Mouse (Mus musculus) embryonic facial prominence, embryonic 11.5 days (tissue): Measurements from ENCODE around the gene Magi3. TPM values are rescaled to one million over a fixed set of nuclear protein-coding genes. Genes with fewer than 3 reads are reported as not detected.

Experiments used
- ATAC-seq: fragments of 200-750 bp; cut with Nextera tagmentation; replicated peaks from 2 replicates; pipeline ENCODE4 v1.8.0; 2017; ENCODE audit warnings: low read depth; ENCODE audit not compliant: insufficient number of reproducible peaks, low FRiP score, low TSS enrichment
- DNase-seq: peaks from one replicate; pipeline ENCODE4 v3.0.0-alpha.2; 2015; ENCODE audit warnings: low spot score
- H3K27ac ChIP-seq: fragments of 300-500 bp; sonication (generic); replicated peaks from 2 replicates; pipeline ENCODE4 v1.5.1; 2014; ENCODE audit warnings: mild to moderate bottlenecking, low read depth, low read length, control low read depth
- H3K27me3 ChIP-seq: fragments of 300-500 bp; sonication (generic); 2 replicates; pipeline ENCODE4 v1.6.1; 2014; ENCODE audit warnings: mild to moderate bottlenecking, low read length, moderate library complexity, mixed read lengths; ENCODE audit not compliant: control insufficient read depth, insufficient read depth
- H3K36me3 ChIP-seq: fragments of 300-500 bp; sonication (generic); replicated peaks from 2 replicates; pipeline ENCODE4 v1.6.1; 2014; ENCODE audit warnings: low read depth, mild to moderate bottlenecking, low read length, moderate library complexity, mixed read lengths; ENCODE audit not compliant: control insufficient read depth, insufficient read depth
- H3K4me1 ChIP-seq: fragments of 300-500 bp; sonication (generic); 2 replicates; pipeline ENCODE4 v1.6.1; 2014; ENCODE audit warnings: low read length, mixed read lengths; ENCODE audit not compliant: control insufficient read depth, insufficient read depth
- H3K4me2 ChIP-seq: fragments of 300-500 bp; sonication (generic); 2 replicates; pipeline ENCODE4 v1.6.1; 2014; ENCODE audit warnings: low read depth, mild to moderate bottlenecking, control low read depth, low read length, moderate library complexity
- H3K4me3 ChIP-seq: fragments of 300-500 bp; sonication (generic); 2 replicates; pipeline ENCODE4 v1.5.1; 2014; ENCODE audit warnings: low read depth, low read length, control low read depth
- H3K9ac ChIP-seq: fragments of 300-500 bp; sonication (generic); replicated peaks from 2 replicates; pipeline ENCODE4 v1.6.1; 2014; ENCODE audit warnings: mild to moderate bottlenecking, control low read depth, low read length
- H3K9me3 ChIP-seq: fragments of 300-500 bp; sonication (generic); replicated peaks from 2 replicates; pipeline ENCODE4 v1.6.1; 2016; ENCODE audit warnings: mild to moderate bottlenecking, low read length, inconsistent platforms, mixed read lengths; ENCODE audit not compliant: control insufficient read depth
- WGBS: fragments of 180-500 bp; shearing (Covaris S2); extraction: QIAGEN DNeasy Blood & Tissue Kit; methylation state at CpG from one replicate; pipeline ENCODE4 v1.1.7; 2014; 5-methylcytosine and 5-hydroxymethylcytosine counted together
- polyA plus RNA-seq: library from polyadenylated mRNA; unstranded; fragments of >200 nt; fragmentation: Nextera tagmentation; extraction: Ambion mirVana; gene quantifications from 2 replicates; pipeline ENCODE4 v1.2.1, GENCODE M21; 2014

Magi3 gene
- polyA plus RNA-seq, 1 experiment from 2014 or later = 4.3 TPM

DNA sequence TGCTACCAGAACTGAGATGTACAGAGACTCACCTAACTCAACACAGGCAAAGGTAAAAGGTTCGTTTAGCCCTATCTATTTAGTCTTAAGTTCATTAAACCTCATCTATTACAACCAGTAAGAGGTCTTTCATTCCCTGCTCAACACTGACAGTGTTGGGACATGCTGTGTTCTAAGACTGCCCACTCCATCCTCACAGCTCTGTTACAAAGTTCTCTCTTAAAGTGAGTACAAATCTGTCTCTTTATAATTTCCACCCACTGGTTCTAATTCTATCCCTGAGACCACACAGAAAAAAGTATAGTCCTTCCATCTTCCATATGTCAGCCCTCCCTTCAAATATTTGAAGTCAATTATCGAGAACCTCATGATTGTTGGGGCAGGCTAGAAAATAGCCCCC lies 36.5 kb downstream of the Magi3 start:
- Histone ChIP-seq H3K27ac (no peak overlapping the region), H3K9me3 (no peaks in the 10 kb centered on the region), H3K9ac (no peak overlapping the region), H3K27me3 (no peaks in the 10 kb centered on the region), H3K4me2 (no peak overlapping the region), H3K4me3 (no peak overlapping the region), H3K36me3 (no peaks in the 10 kb centered on the region), H3K4me1 (no peaks in the 10 kb centered on the region)
- DNase-seq (no peak), ATAC-seq (no peak)
- 78% methylated on average over 2 of the region's 2 CpGs for WGBS

DNA sequence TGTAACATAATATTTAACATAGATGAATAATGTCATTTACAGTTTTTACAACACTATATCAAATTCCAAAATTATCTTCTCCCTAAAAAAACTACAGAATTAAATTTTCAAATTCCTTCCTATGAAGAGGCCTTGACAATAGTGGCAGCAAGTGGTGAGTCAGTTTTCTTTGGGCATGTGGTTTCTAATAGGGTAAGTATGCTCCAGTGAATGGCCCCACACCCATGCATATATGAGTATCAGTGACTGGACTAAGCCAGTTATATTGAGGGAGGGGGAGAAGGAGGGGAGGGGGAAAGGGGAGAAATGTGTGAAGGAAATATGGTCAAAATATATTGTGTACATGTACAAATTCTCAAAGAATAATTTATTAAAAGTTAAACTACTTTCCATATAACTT lies 37.5 kb downstream of the Magi3 start:
- no peak overlapping the region for H3K4me3 ChIP-seq
- H3K9ac ChIP-seq = no peak overlapping the region
- H3K27me3 ChIP-seq = no peaks in the 10 kb centered on the region
- DNase-seq (no peak), ATAC-seq (no peak)
- H3K27ac ChIP-seq = no peak overlapping the region
- no peaks in the 10 kb centered on the region for H3K9me3 ChIP-seq
- H3K4me2 ChIP-seq = no peak overlapping the region
- H3K4me1 ChIP-seq = no peaks in the 10 kb centered on the region
- H3K36me3 ChIP-seq = no peaks in the 10 kb centered on the region

DNA sequence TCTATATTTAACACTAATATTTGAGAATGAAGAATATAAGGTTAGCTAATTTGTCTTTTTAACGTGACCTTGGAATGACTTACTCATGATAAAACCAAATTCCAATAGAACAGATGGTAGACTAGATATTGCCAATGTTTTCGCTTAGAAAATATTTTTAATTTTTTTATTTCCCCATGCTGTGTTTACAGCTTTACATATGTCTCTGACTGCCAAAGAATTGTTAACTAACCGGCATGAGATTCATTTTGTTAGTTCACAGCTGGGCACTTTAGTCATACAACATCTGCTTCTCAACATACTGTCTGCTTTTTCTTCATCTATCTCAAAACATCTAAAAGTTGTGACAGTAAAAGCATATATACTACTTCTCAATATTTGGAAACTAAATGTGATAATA lies 58.8 kb downstream of the Magi3 start:
- DNase-seq = no peak
- no peak for ATAC-seq
- 90% methylated on average over 3 of the region's 3 CpGs for WGBS
- H3K27me3 ChIP-seq = no peaks in the 10 kb centered on the region
- H3K4me3 ChIP-seq = no peak overlapping the region
- H3K4me1 ChIP-seq = no peaks in the 10 kb centered on the region
- no peaks in the 10 kb centered on the region for H3K36me3 ChIP-seq
- no peaks in the 10 kb centered on the region for H3K9me3 ChIP-seq
- no peak overlapping the region for H3K4me2 ChIP-seq
- no peak overlapping the region for H3K9ac ChIP-seq
- no peak overlapping the region for H3K27ac ChIP-seq

DNA sequence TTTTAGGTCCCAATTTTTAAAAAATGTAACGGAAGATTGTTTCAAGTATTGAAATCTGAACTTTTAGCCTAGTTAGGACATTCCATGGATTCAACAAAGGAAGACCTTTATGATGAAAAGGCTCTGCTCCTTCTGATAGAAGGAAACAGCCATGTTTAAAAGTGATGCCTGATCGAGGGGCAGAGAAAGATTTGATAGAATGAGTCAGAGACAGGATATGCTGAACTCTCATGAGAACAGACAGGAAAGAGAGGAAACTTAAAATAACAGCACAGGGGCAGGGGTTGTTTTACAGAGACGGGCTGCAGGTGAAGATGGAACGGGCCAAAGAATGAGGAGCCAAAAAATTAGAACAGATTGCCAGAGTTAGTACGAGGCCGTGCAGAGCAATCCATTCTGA lies 59.6 kb downstream of the Magi3 start:
- H3K27me3 ChIP-seq = no peaks in the 10 kb centered on the region
- H3K27ac ChIP-seq = no peak overlapping the region
- no peak overlapping the region for H3K9ac ChIP-seq
- WGBS = 68% methylated on average over 6 of the region's 6 CpGs
- no peaks in the 10 kb centered on the region for H3K4me1 ChIP-seq
- no peaks in the 10 kb centered on the region for H3K36me3 ChIP-seq
- ATAC-seq = no peak
- no peaks in the 10 kb centered on the region for H3K9me3 ChIP-seq
- no peak overlapping the region for H3K4me2 ChIP-seq
- DNase-seq = no peak
- H3K4me3 ChIP-seq = no peak overlapping the region

DNA sequence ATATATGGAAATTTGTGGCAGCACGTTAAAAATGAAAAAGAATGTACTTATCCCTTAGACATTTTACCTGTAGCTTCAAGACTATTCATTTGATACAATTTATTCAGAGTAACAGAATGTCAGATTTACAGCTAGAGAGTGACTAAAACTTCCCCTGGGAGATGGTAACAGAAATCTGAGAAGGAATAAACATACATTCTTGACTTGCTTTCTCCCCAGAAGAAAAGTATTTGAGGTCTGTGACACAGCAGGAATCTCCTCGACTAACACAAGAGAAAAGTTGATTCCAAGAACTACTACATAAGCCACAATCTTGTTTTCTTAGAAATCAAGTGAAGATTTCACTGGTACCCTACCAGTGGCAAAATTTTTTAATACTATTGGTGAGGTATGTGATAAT lies 70.0 kb downstream of the Magi3 start:
- WGBS = 69% methylated on average over 2 of the region's 2 CpGs
- Histone ChIP-seq H3K27me3 (no peaks in the 10 kb centered on the region), H3K36me3 (no peaks in the 10 kb centered on the region), H3K9me3 (no peaks in the 10 kb centered on the region), H3K4me2 (no peak overlapping the region), H3K4me3 (no peak overlapping the region), H3K4me1 (no peaks in the 10 kb centered on the region), H3K9ac (no peak overlapping the region), H3K27ac (no peak overlapping the region)
- DNase-seq (no peak), ATAC-seq (no peak)

DNA sequence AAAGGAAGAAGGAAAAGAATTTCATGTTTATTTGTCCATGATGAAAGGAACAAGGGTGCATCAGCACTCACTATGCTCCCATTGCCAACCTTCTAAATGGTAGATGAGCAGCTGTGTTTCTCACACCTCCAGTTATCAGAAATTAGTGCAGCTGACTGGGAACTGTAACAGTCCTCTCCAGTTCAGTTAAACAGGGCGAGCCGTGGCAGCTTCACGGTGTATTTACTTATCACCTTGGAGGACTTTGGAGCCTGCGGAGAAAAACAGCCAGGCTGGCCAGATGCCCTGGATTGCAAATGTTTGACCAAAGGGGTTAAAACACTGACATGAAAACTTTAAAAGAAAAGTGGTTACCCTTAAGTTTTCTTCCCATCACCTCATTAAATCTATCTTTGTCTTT lies 77.8 kb downstream of the Magi3 start:
- no peak for ATAC-seq
- 40% methylated on average over 4 of the region's 4 CpGs for WGBS

DNA sequence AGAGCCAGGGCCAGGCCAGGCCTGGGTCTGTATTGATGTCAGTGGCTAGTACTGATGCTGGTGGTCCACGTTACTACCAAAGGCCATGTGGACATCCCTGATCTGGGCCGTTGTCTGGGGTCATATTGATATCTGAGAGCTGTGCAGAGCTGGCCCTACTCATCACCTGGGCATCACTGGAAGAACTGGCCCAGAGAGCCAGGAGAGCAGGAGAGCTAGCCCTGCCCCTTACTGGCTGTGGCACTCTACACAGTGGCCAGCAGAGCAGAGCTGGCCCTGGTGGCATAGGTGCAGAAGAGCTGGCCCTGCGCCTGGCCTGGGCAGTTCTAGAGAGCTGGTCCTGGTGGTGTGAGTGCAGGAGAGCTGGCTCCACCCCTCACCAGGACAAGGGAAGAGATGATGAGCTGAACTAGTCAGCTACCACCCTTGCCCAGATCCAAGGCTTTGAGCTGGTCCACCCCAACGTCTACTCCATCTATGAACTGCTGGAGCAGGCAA lies 81.2 kb downstream of the Magi3 start:
- no peak overlapping the region for H3K4me2 ChIP-seq
- H3K4me1 ChIP-seq = no peaks in the 10 kb centered on the region
- WGBS = 85% methylated on average over 4 of the region's 4 CpGs
- DNase-seq (no peak), ATAC-seq (no peak)
- no peaks in the 10 kb centered on the region for H3K27me3 ChIP-seq
- no peaks in the 10 kb centered on the region for H3K9me3 ChIP-seq
- H3K4me3 ChIP-seq = no peak overlapping the region
- H3K27ac ChIP-seq = no peak overlapping the region
- no peaks in the 10 kb centered on the region for H3K36me3 ChIP-seq
- no peak overlapping the region for H3K9ac ChIP-seq

More for the DNA sequence above, 77.8 kb downstream of the Magi3 start:
- Histone ChIP-seq H3K27me3 (no peaks in the 10 kb centered on the region), H3K4me3 (no peak overlapping the region), H3K9me3 (no peaks in the 10 kb centered on the region), H3K27ac (no peak overlapping the region), H3K9ac (no peak overlapping the region), H3K4me2 (no peak overlapping the region), H3K36me3 (no peaks in the 10 kb centered on the region), H3K4me1 (no peaks in the 10 kb centered on the region)
- no peak for DNase-seq

DNA sequence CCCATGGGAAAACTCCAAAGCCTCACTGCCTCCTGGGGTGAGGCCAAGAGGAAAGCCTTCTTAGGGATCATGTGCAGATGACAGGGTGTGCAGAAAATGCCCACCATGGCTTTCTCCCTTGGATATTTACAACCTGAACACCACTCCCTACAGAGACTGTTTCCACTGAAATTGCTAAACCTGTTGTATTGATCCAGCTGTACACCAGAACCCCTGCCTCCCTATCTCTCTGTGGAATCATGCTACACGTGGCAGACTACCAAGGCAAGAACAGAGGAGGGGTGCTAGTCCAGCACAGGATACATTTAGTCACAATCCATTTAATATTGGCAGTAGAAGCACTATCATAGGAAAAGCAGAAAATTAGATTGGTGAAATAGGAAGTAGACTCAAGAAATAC lies 94.5 kb downstream of the Magi3 start:
- WGBS = 64% methylated on average over 1 of the region's 1 CpGs
- DNase-seq (no peak), ATAC-seq (no peak)
- H3K4me1 ChIP-seq = no peaks in the 10 kb centered on the region
- no peaks in the 10 kb centered on the region for H3K27me3 ChIP-seq
- no peak overlapping the region for H3K4me2 ChIP-seq
- no peak overlapping the region for H3K4me3 ChIP-seq
- no peak overlapping the region for H3K9ac ChIP-seq
- H3K27ac ChIP-seq = no peak overlapping the region
- no peaks in the 10 kb centered on the region for H3K36me3 ChIP-seq
- H3K9me3 ChIP-seq = no peaks in the 10 kb centered on the region
